Mouse (Mus musculus) embryonic facial prominence, embryonic 11.5 days (tissue): ENCODE measurements at regions not wholly inside any gene's neighbourhood (a gene's known extent, or its start where the extent isn't known, plus 50 kb on each side); places are given as distances from the start of the nearest gene placed in this dataset.

ENCODE experiments used
- ATAC-seq: fragments of 200-750 bp; cut with Nextera tagmentation; replicated peaks from 2 replicates; pipeline ENCODE4 v1.8.0; 2017; ENCODE audit warnings: low read depth; ENCODE audit not compliant: insufficient number of reproducible peaks, low FRiP score, low TSS enrichment
- DNase-seq: peaks from one replicate; pipeline ENCODE4 v3.0.0-alpha.2; 2015; ENCODE audit warnings: low spot score
- H3K27ac ChIP-seq: fragments of 300-500 bp; sonication (generic); replicated peaks from 2 replicates; pipeline ENCODE4 v1.5.1; 2014; ENCODE audit warnings: mild to moderate bottlenecking, low read depth, low read length, control low read depth
- H3K27me3 ChIP-seq: fragments of 300-500 bp; sonication (generic); 2 replicates; pipeline ENCODE4 v1.6.1; 2014; ENCODE audit warnings: mild to moderate bottlenecking, low read length, moderate library complexity, mixed read lengths; ENCODE audit not compliant: control insufficient read depth, insufficient read depth
- H3K36me3 ChIP-seq: fragments of 300-500 bp; sonication (generic); replicated peaks from 2 replicates; pipeline ENCODE4 v1.6.1; 2014; ENCODE audit warnings: low read depth, mild to moderate bottlenecking, low read length, moderate library complexity, mixed read lengths; ENCODE audit not compliant: control insufficient read depth, insufficient read depth
- H3K4me1 ChIP-seq: fragments of 300-500 bp; sonication (generic); 2 replicates; pipeline ENCODE4 v1.6.1; 2014; ENCODE audit warnings: low read length, mixed read lengths; ENCODE audit not compliant: control insufficient read depth, insufficient read depth
- H3K4me2 ChIP-seq: fragments of 300-500 bp; sonication (generic); 2 replicates; pipeline ENCODE4 v1.6.1; 2014; ENCODE audit warnings: low read depth, mild to moderate bottlenecking, control low read depth, low read length, moderate library complexity
- H3K4me3 ChIP-seq: fragments of 300-500 bp; sonication (generic); 2 replicates; pipeline ENCODE4 v1.5.1; 2014; ENCODE audit warnings: low read depth, low read length, control low read depth
- H3K9ac ChIP-seq: fragments of 300-500 bp; sonication (generic); replicated peaks from 2 replicates; pipeline ENCODE4 v1.6.1; 2014; ENCODE audit warnings: mild to moderate bottlenecking, control low read depth, low read length
- H3K9me3 ChIP-seq: fragments of 300-500 bp; sonication (generic); replicated peaks from 2 replicates; pipeline ENCODE4 v1.6.1; 2016; ENCODE audit warnings: mild to moderate bottlenecking, low read length, inconsistent platforms, mixed read lengths; ENCODE audit not compliant: control insufficient read depth
- WGBS: fragments of 180-500 bp; shearing (Covaris S2); extraction: QIAGEN DNeasy Blood & Tissue Kit; methylation state at CpG from one replicate; pipeline ENCODE4 v1.1.7; 2014; 5-methylcytosine and 5-hydroxymethylcytosine counted together

GRCm38 (mm10) chr2:72865462-72866365 is 114.5 kb downstream of the Sp3 start:
- Histone ChIP-seq H3K9me3 (no peaks in the 10 kb centered on the region), H3K9ac (no peak overlapping the region), H3K27ac (no peak overlapping the region), H3K4me2 (no peak overlapping the region), H3K4me3 (no peak overlapping the region), H3K27me3 (no peaks in the 10 kb centered on the region), H3K4me1 (no peaks in the 10 kb centered on the region), H3K36me3 (no peaks in the 10 kb centered on the region)
- 59% methylated on average over 19 of the region's 19 CpGs for WGBS
- ATAC-seq (no peak), DNase-seq (no peak)

GRCm38 (mm10) chr2:72866366-72866688 is 113.9 kb downstream of the Sp3 start:
- ATAC-seq (no peak), DNase-seq (no peak)
- H3K4me1 ChIP-seq, result no peaks in the 10 kb centered on the region
- H3K27me3 ChIP-seq, result no peaks in the 10 kb centered on the region
- H3K4me3 ChIP-seq, result no peak overlapping the region
- no peaks in the 10 kb centered on the region for H3K9me3 ChIP-seq
- WGBS, result 35% methylated on average over 2 of the region's 2 CpGs
- no peak overlapping the region for H3K9ac ChIP-seq
- H3K27ac ChIP-seq, result no peak overlapping the region
- H3K4me2 ChIP-seq, result no peak overlapping the region
- H3K36me3 ChIP-seq, result no peaks in the 10 kb centered on the region

- H3K9ac ChIP-seq, result no peak overlapping the region
- no peak overlapping the region for H3K4me3 ChIP-seq
- no peaks in the 10 kb centered on the region for H3K4me1 ChIP-seq
- H3K36me3 ChIP-seq, result no peaks in the 10 kb centered on the region
- no peak overlapping the region for H3K4me2 ChIP-seq
- no peaks in the 10 kb centered on the region for H3K27me3 ChIP-seq
- 94% methylated on average over 3 of the region's 3 CpGs for WGBS
- H3K27ac ChIP-seq, result no peak overlapping the region
- no peak for ATAC-seq
- no peak for DNase-seq
- no peaks in the 10 kb centered on the region for H3K9me3 ChIP-seq
Measured at GRCm38 (mm10) chr2:72868173-72868572, 112.1 kb downstream of the Sp3 start.

- Histone ChIP-seq H3K27me3 (no peaks in the 10 kb centered on the region), H3K9me3 (no peaks in the 10 kb centered on the region), H3K4me3 (no peak overlapping the region), H3K36me3 (no peaks in the 10 kb centered on the region), H3K4me1 (no peaks in the 10 kb centered on the region), H3K4me2 (no peak overlapping the region), H3K9ac (no peak overlapping the region), H3K27ac (no peak overlapping the region)
- 86% methylated on average over 5 of the region's 5 CpGs for WGBS
- no peak for ATAC-seq
- no peak for DNase-seq
Measured at GRCm38 (mm10) chr2:72871836-72872235, 108.4 kb downstream of the Sp3 start.

GRCm38 (mm10) chr2:72873948-72874347 is 106.3 kb downstream of the Sp3 start:
- Histone ChIP-seq H3K27ac (no peak overlapping the region), H3K9me3 (no peaks in the 10 kb centered on the region), H3K4me3 (no peak overlapping the region), H3K4me1 (no peaks in the 10 kb centered on the region), H3K4me2 (no peak overlapping the region), H3K9ac (no peak overlapping the region), H3K27me3 (no peaks in the 10 kb centered on the region), H3K36me3 (no peaks in the 10 kb centered on the region)
- ATAC-seq (no peak), DNase-seq (no peak)
- WGBS, result 79% methylated on average over 10 of the region's 10 CpGs

- ATAC-seq (no peak), DNase-seq (no peak)
- Histone ChIP-seq H3K4me2 (no peak overlapping the region), H3K36me3 (no peaks in the 10 kb centered on the region), H3K27ac (no peak overlapping the region), H3K27me3 (no peaks in the 10 kb centered on the region), H3K9ac (no peak overlapping the region), H3K9me3 (no peaks in the 10 kb centered on the region), H3K4me1 (no peaks in the 10 kb centered on the region), H3K4me3 (no peak overlapping the region)
- WGBS, result 86% methylated on average over 12 of the region's 12 CpGs
Measured at GRCm38 (mm10) chr2:72874533-72874932, 105.7 kb downstream of the Sp3 start.

- H3K36me3 ChIP-seq, result no peaks in the 10 kb centered on the region
- H3K4me1 ChIP-seq, result no peaks in the 10 kb centered on the region
- H3K27me3 ChIP-seq, result no peaks in the 10 kb centered on the region
- H3K4me2 ChIP-seq, result no peak overlapping the region
- no peak overlapping the region for H3K9ac ChIP-seq
- H3K27ac ChIP-seq, result no peak overlapping the region
- no peaks in the 10 kb centered on the region for H3K9me3 ChIP-seq
- H3K4me3 ChIP-seq, result no peak overlapping the region
- WGBS, result 74% methylated on average over 2 of the region's 2 CpGs
- DNase-seq (no peak), ATAC-seq (no peak)
Measured at GRCm38 (mm10) chr2:72875677-72876076, 104.6 kb downstream of the Sp3 start.

GRCm38 (mm10) chr2:72880016-72880415 is 100.2 kb downstream of the Sp3 start:
- Histone ChIP-seq H3K9me3 (no peaks in the 10 kb centered on the region), H3K4me1 (no peaks in the 10 kb centered on the region), H3K27ac (no peak overlapping the region), H3K4me2 (no peak overlapping the region), H3K36me3 (no peaks in the 10 kb centered on the region), H3K9ac (no peak overlapping the region), H3K4me3 (no peak overlapping the region), H3K27me3 (no peaks in the 10 kb centered on the region)
- WGBS, result 89% methylated on average over 2 of the region's 2 CpGs
- no peak for DNase-seq
- no peak for ATAC-seq
